Mouse (Mus musculus): Measurements from ENCODE around the gene Pth2r. TPM values are rescaled to one million over a fixed set of nuclear protein-coding genes. Genes with fewer than 3 reads are reported as not detected.

Pth2r gene
- polyA plus RNA-seq, 1 experiment from 2014 or later, result not detected

- no peak for ATAC-seq (ENCODE audit: low read depth)
- Histone ChIP-seq H3K36me3 (ENCODE audit: control insufficient read depth, insufficient read depth, low read length) (no peaks in the 10 kb centered on the region), H3K9ac (ENCODE audit: low read length) (no peak overlapping the region), H3K9me3 (ENCODE audit: control insufficient read depth, low read length) (no peaks in the 10 kb centered on the region), H3K27ac (ENCODE audit: low read length) (no peak overlapping the region), H3K4me2 (ENCODE audit: low read depth, low read length) (no peak overlapping the region), H3K4me3 (ENCODE audit: low read length) (no peak overlapping the region), H3K4me1 (replicated peaks; ENCODE audit: control insufficient read depth, insufficient read depth, low read length) (no peaks in the 10 kb centered on the region), H3K27me3 (ENCODE audit: control insufficient read depth, insufficient read depth, low read depth, low read length) (peaks cover 12% of the 10 kb centered on the region)
- WGBS, result 63% methylated on average over 13 of the region's 13 CpGs
These were observed 32.5 kb downstream of the Pth2r start for GRCm38 (mm10) chr1:65314054-65315021.

- H3K9me3 ChIP-seq (ENCODE audit: control insufficient read depth, low read length), result no peaks in the 10 kb centered on the region
- H3K4me1 ChIP-seq (replicated peaks; ENCODE audit: control insufficient read depth, insufficient read depth, low read length), result no peaks in the 10 kb centered on the region
- no peak overlapping the region for H3K9ac ChIP-seq (ENCODE audit: low read length)
- H3K4me2 ChIP-seq (ENCODE audit: low read depth, low read length), result no peak overlapping the region
- ATAC-seq (ENCODE audit: low read depth), result no peak
- no peak overlapping the region for H3K27ac ChIP-seq (ENCODE audit: low read length)
- no peak overlapping the region for H3K4me3 ChIP-seq (ENCODE audit: low read length)
- peaks cover 12% of the 10 kb centered on the region for H3K27me3 ChIP-seq (ENCODE audit: control insufficient read depth, insufficient read depth, low read depth, low read length)
- H3K36me3 ChIP-seq (ENCODE audit: control insufficient read depth, insufficient read depth, low read length), result no peaks in the 10 kb centered on the region
- 77% methylated on average over 8 of the region's 8 CpGs for WGBS
These were observed 33.2 kb downstream of the Pth2r start for GRCm38 (mm10) chr1:65315022-65315407.

DNA sequence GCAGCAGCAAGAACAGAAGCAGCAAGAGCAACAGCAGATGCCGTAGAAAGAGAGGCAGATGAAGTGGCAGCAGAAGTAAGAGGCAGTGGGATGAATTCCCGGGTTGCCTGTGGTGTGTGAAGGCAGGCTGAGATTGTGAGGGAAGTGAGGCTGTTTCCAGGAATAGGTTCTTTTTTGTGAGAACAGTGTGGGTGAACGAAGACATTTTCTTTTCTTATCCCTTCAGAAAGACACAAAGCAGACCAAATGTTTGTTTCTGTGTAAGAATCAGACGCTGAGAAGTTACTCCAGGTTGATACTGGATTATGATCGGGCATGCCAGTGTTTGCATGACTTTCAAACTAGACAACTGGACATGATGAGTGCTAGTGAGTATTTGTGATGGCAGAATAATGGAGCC is 52.2 kb downstream of the Pth2r start:
- H3K27ac ChIP-seq (ENCODE audit: low read length), result no peak overlapping the region
- no peak overlapping the region for H3K4me3 ChIP-seq (ENCODE audit: low read length)
- WGBS, result 79% methylated on average over 5 of the region's 5 CpGs
- H3K9me3 ChIP-seq (ENCODE audit: control insufficient read depth, low read length), result no peaks in the 10 kb centered on the region
- H3K4me1 ChIP-seq (replicated peaks; ENCODE audit: control insufficient read depth, insufficient read depth, low read length), result no peaks in the 10 kb centered on the region
- H3K36me3 ChIP-seq (ENCODE audit: control insufficient read depth, insufficient read depth, low read length), result no peaks in the 10 kb centered on the region
- H3K4me2 ChIP-seq (ENCODE audit: low read depth, low read length), result no peak overlapping the region
- no peak for ATAC-seq (ENCODE audit: low read depth)
- H3K9ac ChIP-seq (ENCODE audit: low read length), result no peak overlapping the region
- H3K27me3 ChIP-seq (ENCODE audit: control insufficient read depth, insufficient read depth, low read depth, low read length), result no peaks in the 10 kb centered on the region

- WGBS, result 74% methylated on average over 2 of the region's 2 CpGs
- Histone ChIP-seq H3K9ac (ENCODE audit: low read length) (no peak overlapping the region), H3K4me3 (ENCODE audit: low read length) (no peak overlapping the region), H3K27me3 (ENCODE audit: control insufficient read depth, insufficient read depth, low read depth, low read length) (no peaks in the 10 kb centered on the region), H3K27ac (ENCODE audit: low read length) (no peak overlapping the region), H3K36me3 (ENCODE audit: control insufficient read depth, insufficient read depth, low read length) (no peaks in the 10 kb centered on the region), H3K9me3 (ENCODE audit: control insufficient read depth, low read length) (no peaks in the 10 kb centered on the region), H3K4me1 (replicated peaks; ENCODE audit: control insufficient read depth, insufficient read depth, low read length) (no peaks in the 10 kb centered on the region), H3K4me2 (ENCODE audit: low read depth, low read length) (no peak overlapping the region)
- no peak for ATAC-seq (ENCODE audit: low read depth)
These were observed 55.9 kb downstream of the Pth2r start for GRCm38 (mm10) chr1:65337768-65338167.

DNA sequence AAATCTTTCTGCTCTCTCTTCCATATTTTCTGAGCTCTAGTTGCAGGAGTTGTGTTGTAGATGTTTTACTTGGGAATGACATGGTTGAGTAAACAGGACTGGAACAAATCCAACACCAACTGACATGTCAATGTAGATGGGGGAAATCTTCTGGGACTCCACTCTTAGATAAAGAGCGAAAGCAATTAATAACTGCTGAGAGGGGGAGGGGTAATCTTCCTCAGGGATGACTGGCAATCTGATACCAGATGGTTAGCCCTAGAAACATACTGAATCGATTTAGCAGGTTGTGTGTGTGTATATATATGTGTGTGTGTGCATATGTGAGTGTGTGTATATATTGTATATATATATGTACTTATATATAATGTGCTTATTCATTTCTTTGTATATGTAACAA is 58.4 kb downstream of the Pth2r start:
- Histone ChIP-seq H3K4me3 (ENCODE audit: low read length) (no peak overlapping the region), H3K36me3 (ENCODE audit: control insufficient read depth, insufficient read depth, low read length) (no peaks in the 10 kb centered on the region), H3K9me3 (ENCODE audit: control insufficient read depth, low read length) (no peaks in the 10 kb centered on the region), H3K4me2 (ENCODE audit: low read depth, low read length) (no peak overlapping the region), H3K27me3 (ENCODE audit: control insufficient read depth, insufficient read depth, low read depth, low read length) (no peaks in the 10 kb centered on the region), H3K4me1 (replicated peaks; ENCODE audit: control insufficient read depth, insufficient read depth, low read length) (no peaks in the 10 kb centered on the region), H3K9ac (ENCODE audit: low read length) (no peak overlapping the region), H3K27ac (ENCODE audit: low read length) (no peak overlapping the region)
- 63% methylated on average over 2 of the region's 2 CpGs for WGBS
- no peak for ATAC-seq (ENCODE audit: low read depth)

- H3K9ac ChIP-seq (ENCODE audit: low read length), result no peak overlapping the region
- WGBS, result 40% methylated on average over 2 of the region's 2 CpGs
- H3K9me3 ChIP-seq (ENCODE audit: control insufficient read depth, low read length), result no peaks in the 10 kb centered on the region
- H3K36me3 ChIP-seq (ENCODE audit: control insufficient read depth, insufficient read depth, low read length), result no peaks in the 10 kb centered on the region
- no peak overlapping the region for H3K27ac ChIP-seq (ENCODE audit: low read length)
- H3K27me3 ChIP-seq (ENCODE audit: control insufficient read depth, insufficient read depth, low read depth, low read length), result no peaks in the 10 kb centered on the region
- no peak overlapping the region for H3K4me2 ChIP-seq (ENCODE audit: low read depth, low read length)
- no peak overlapping the region for H3K4me3 ChIP-seq (ENCODE audit: low read length)
- H3K4me1 ChIP-seq (replicated peaks; ENCODE audit: control insufficient read depth, insufficient read depth, low read length), result no peaks in the 10 kb centered on the region
- 0 out of 2 replicates have a peak, but pooled peaks have one; percentile 45 for ATAC-seq (ENCODE audit: low read depth)
These were observed 71.1 kb downstream of the Pth2r start for GRCm38 (mm10) chr1:65352979-65353378.

DNA sequence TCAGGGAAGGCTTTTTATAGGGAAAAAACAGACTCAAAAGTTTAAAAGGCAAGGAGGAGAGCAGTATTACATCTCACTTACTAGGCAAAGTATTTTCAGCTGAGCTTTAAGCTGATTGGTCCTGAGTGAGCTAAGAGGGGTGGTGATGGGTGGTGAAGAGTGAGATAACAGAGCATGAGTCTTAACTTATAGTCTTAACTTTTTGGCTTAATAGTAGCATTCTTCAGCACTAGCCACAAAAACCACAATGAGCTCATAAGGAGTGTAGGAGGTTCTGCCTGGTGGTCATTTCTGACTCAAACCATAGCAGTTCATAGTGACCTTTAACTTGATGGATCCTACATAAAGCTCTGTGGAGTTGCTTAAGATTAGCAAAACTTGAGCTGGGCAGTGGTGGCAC is 72.3 kb downstream of the Pth2r start:
- no peaks in the 10 kb centered on the region for H3K4me1 ChIP-seq (replicated peaks; ENCODE audit: control insufficient read depth, insufficient read depth, low read length)
- no peak overlapping the region for H3K27ac ChIP-seq (ENCODE audit: low read length)
- no peak for ATAC-seq (ENCODE audit: low read depth)
- no peak overlapping the region for H3K4me2 ChIP-seq (ENCODE audit: low read depth, low read length)
- H3K9me3 ChIP-seq (ENCODE audit: control insufficient read depth, low read length), result no peaks in the 10 kb centered on the region
- no peak overlapping the region for H3K9ac ChIP-seq (ENCODE audit: low read length)
- no peak overlapping the region for H3K4me3 ChIP-seq (ENCODE audit: low read length)
- H3K27me3 ChIP-seq (ENCODE audit: control insufficient read depth, insufficient read depth, low read depth, low read length), result no peaks in the 10 kb centered on the region
- H3K36me3 ChIP-seq (ENCODE audit: control insufficient read depth, insufficient read depth, low read length), result no peaks in the 10 kb centered on the region

GRCm38 (mm10) chr1:65388328-65388727 is 106.5 kb downstream of the Pth2r start:
- H3K4me1 ChIP-seq (replicated peaks; ENCODE audit: control insufficient read depth, insufficient read depth, low read length), result no peaks in the 10 kb centered on the region
- H3K9ac ChIP-seq (ENCODE audit: low read length), result no peak overlapping the region
- H3K27me3 ChIP-seq (ENCODE audit: control insufficient read depth, insufficient read depth, low read depth, low read length), result no peaks in the 10 kb centered on the region
- no peak overlapping the region for H3K4me2 ChIP-seq (ENCODE audit: low read depth, low read length)
- no peak overlapping the region for H3K27ac ChIP-seq (ENCODE audit: low read length)
- no peaks in the 10 kb centered on the region for H3K9me3 ChIP-seq (ENCODE audit: control insufficient read depth, low read length)
- WGBS, result 32% methylated on average over 15 of the region's 15 CpGs
- no peak overlapping the region for H3K4me3 ChIP-seq (ENCODE audit: low read length)
- no peaks in the 10 kb centered on the region for H3K36me3 ChIP-seq (ENCODE audit: control insufficient read depth, insufficient read depth, low read length)
- ATAC-seq (ENCODE audit: low read depth), result no peak

GRCm38 (mm10) chr1:65389621-65390020 is 107.8 kb downstream of the Pth2r start:
- no peak overlapping the region for H3K9ac ChIP-seq (ENCODE audit: low read length)
- no peak overlapping the region for H3K4me2 ChIP-seq (ENCODE audit: low read depth, low read length)
- H3K4me3 ChIP-seq (ENCODE audit: low read length), result no peak overlapping the region
- no peaks in the 10 kb centered on the region for H3K9me3 ChIP-seq (ENCODE audit: control insufficient read depth, low read length)
- no peak overlapping the region for H3K27ac ChIP-seq (ENCODE audit: low read length)
- no peak for ATAC-seq (ENCODE audit: low read depth)
- WGBS, result 86% methylated on average over 15 of the region's 15 CpGs
- no peaks in the 10 kb centered on the region for H3K36me3 ChIP-seq (ENCODE audit: control insufficient read depth, insufficient read depth, low read length)
- H3K27me3 ChIP-seq (ENCODE audit: control insufficient read depth, insufficient read depth, low read depth, low read length), result no peaks in the 10 kb centered on the region
- H3K4me1 ChIP-seq (replicated peaks; ENCODE audit: control insufficient read depth, insufficient read depth, low read length), result no peaks in the 10 kb centered on the region
